Mouse (Mus musculus) bone marrow, adult 2 months (tissue): Measurements from ENCODE around the gene Kdf1. TPM values are rescaled to one million over a fixed set of nuclear protein-coding genes. Genes with fewer than 3 reads are reported as not detected.

Experiments used
- H3K27ac ChIP-seq: fragments of 200-500 bp; 2 replicates; pipeline ENCODE4 v1.5.1; 2012; ENCODE audit warnings: low read depth, mild to moderate bottlenecking, control low read depth, inconsistent platforms, low read length; ENCODE audit not compliant: control insufficient read depth, poor library complexity, insufficient read depth
- H3K4me1 ChIP-seq: fragments of 200-500 bp; 2 replicates; pipeline ENCODE4 v1.6.1; 2011; ENCODE audit warnings: low read length; ENCODE audit not compliant: control insufficient read depth, insufficient read depth
- H3K4me3 ChIP-seq: fragments of 200-500 bp; replicated peaks from 2 replicates; pipeline ENCODE3; 2011; ENCODE audit warnings: mild to moderate bottlenecking, low read depth, low read length, control low read depth; ENCODE audit not compliant: control insufficient read depth
- CTCF ChIP-seq: fragments of 200-500 bp; IDR thresholded peaks from 2 replicates; pipeline ENCODE4 v1.5.1; 2011; ENCODE audit warnings: low read length, control low read depth; ENCODE audit not compliant: control insufficient read depth, insufficient read depth
- POLR2A ChIP-seq: fragments of 200-500 bp; IDR thresholded peaks from 2 replicates; pipeline ENCODE4 v1.6.1; 2011; ENCODE audit warnings: low read depth, mild to moderate bottlenecking, control low read depth, low read length, borderline replicate concordance; ENCODE audit not compliant: control insufficient read depth
- WGBS: fragments of 180-500 bp; shearing (Covaris S2); methylation state at CpG from one replicate; pipeline ENCODE4 v1.1.7; 2018; 5-methylcytosine and 5-hydroxymethylcytosine counted together
- polyA plus RNA-seq: library from polyadenylated mRNA; stranded (reverse); fragments of >200 nt; gene quantifications from 2 replicates; pipeline ENCODE4 v1.2.4, GENCODE M21; 2011; ENCODE audit warnings: low replicate concordance; ENCODE audit not compliant: missing spikeins, insufficient read depth, insufficient read length

Gene Kdf1
- polyA plus RNA-seq, 1 experiment = 1.2 TPM

GRCm38 (mm10) chr4:133559846-133560245 lies 41.1 kb downstream of the Kdf1 start:
- TF ChIP-seq CTCF = no peak
- no peak overlapping the region for H3K27ac ChIP-seq
- 65% methylated on average over 4 of the region's 4 CpGs for WGBS
- no peak overlapping the region for H3K4me3 ChIP-seq
- H3K4me1 ChIP-seq = no peaks in the 10 kb centered on the region; the same call in 1 of the 2 replicates

GRCm38 (mm10) chr4:133561622-133562021 lies 42.9 kb downstream of the Kdf1 start:
- H3K27ac ChIP-seq = no peak overlapping the region
- 80% methylated on average over 4 of the region's 4 CpGs for WGBS
- TF ChIP-seq CTCF = no peak
- no peaks in the 10 kb centered on the region; the same call in 1 of the 2 replicates for H3K4me1 ChIP-seq
- no peak overlapping the region for H3K4me3 ChIP-seq

GRCm38 (mm10) chr4:133563123-133563571 lies 44.4 kb downstream of the Kdf1 start:
- no peak overlapping the region for H3K27ac ChIP-seq
- no peaks in the 10 kb centered on the region; the same call in 1 of the 2 replicates for H3K4me1 ChIP-seq
- H3K4me3 ChIP-seq = no peak overlapping the region
- 14% methylated on average over 11 of the region's 11 CpGs for WGBS
- TF ChIP-seq CTCF (no peak), POLR2A (no peak)

GRCm38 (mm10) chr4:133567251-133567650 lies 48.5 kb downstream of the Kdf1 start:
- H3K4me1 ChIP-seq = no peaks in the 10 kb centered on the region
- WGBS = 45% methylated on average over 8 of the region's 8 CpGs
- no peak overlapping the region for H3K27ac ChIP-seq
- TF ChIP-seq POLR2A = no peak
- no peak for TF ChIP-seq CTCF
- H3K4me3 ChIP-seq = no peak overlapping the region

GRCm38 (mm10) chr4:133569291-133570065 lies 50.7 kb downstream of the Kdf1 start:
- H3K4me3 ChIP-seq = no peak overlapping the region
- TF ChIP-seq CTCF = no peak
- TF ChIP-seq POLR2A = no peak
- H3K4me1 ChIP-seq = peaks cover 1% of the 10 kb centered on the region; the same call in 1 of the 2 replicates
- 80% methylated on average over 10 of the region's 10 CpGs for WGBS
- H3K27ac ChIP-seq = no peak overlapping the region

GRCm38 (mm10) chr4:133570066-133570466 lies 51.3 kb downstream of the Kdf1 start:
- WGBS = 46% methylated on average over 10 of the region's 10 CpGs
- Histone ChIP-seq H3K4me3 (no peak overlapping the region), H3K27ac (no peak overlapping the region), H3K4me1 (peaks cover 1% of the 10 kb centered on the region; the same call in 1 of the 2 replicates)
- TF ChIP-seq POLR2A = no peak
- no peak for TF ChIP-seq CTCF

GRCm38 (mm10) chr4:133574070-133574842 lies 55.5 kb downstream of the Kdf1 start, which contains the start of gene Gpatch3:
Gene Gpatch3 (plus strand): TSS chr4:133574745.
- Histone ChIP-seq H3K4me3 (peak within 1 kb of the TSS; percentile 80), H3K27ac (peak within 1 kb of the TSS; percentile 63), H3K4me1 (peaks cover 3% of the 10 kb centered on the region)
- 4% methylated on average over 44 of the region's 44 CpGs for WGBS
- TF ChIP-seq CTCF = peak; percentile 19; the same call in 1 of the 2 replicates
- TF ChIP-seq POLR2A = peak; percentile 95

GRCm38 (mm10) chr4:133574843-133575202 lies 56.1 kb downstream of the Kdf1 start:
- WGBS = under 1% methylated on average over 41 of the region's 41 CpGs
- H3K4me1 ChIP-seq = peaks cover 3% of the 10 kb centered on the region
- peak overlapping the region; percentile 14; the same call in 1 of the 2 replicates for H3K27ac ChIP-seq
- H3K4me3 ChIP-seq = peak overlapping the region; percentile 80
- TF ChIP-seq CTCF (no peak), POLR2A (no peak)
